Mouse (Mus musculus): ENCODE results near the gene Sec24a. TPM values are rescaled to one million over a fixed set of nuclear protein-coding genes. Genes with fewer than 3 reads are reported as not detected.

Gene Sec24a
- 97.5 to 103 TPM (median 101 TPM) in 4 replicates for total RNA-seq (2023)

DNA sequence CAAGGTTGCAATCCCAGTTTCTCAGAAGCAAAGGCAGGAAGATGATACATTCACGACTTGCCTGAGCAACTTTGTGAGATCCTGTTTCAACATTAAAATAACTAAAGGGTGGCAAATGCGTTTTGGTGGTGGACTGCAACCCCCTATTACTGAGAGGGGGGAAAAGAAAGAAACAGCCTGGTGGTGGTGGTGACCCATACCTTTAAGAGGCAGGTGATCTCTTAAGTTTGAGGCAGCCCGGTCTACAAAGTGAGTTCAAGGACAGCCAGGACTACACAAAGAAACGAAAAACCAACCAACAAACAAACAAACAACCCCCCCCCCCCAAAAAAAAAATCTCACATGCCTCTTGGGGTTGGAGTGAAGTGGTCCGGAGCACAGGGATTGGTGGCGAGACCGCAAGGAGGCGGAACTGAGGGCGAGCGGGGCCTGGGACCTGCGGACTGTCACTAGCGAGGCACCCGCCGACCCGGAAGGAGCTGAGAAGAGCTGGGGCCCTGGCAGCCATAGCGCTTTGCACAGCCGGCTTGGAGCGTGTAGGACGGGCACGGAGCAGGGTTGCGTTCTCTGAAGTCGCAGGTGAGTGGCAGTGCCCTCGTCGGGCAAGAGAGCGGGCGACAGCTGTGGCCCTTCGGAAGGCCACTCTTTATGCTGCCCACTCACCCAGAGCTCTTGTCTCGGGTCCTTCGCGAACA is at the start of gene Sec24a, which contains the start of gene Sar1b:
TSS of gene Sec24a (minus strand) at position 422 of the 695 bp plus-strand sequence.
TSS of gene Sar1b (plus strand) at position 475 of the 695 bp plus-strand sequence.

DNA sequence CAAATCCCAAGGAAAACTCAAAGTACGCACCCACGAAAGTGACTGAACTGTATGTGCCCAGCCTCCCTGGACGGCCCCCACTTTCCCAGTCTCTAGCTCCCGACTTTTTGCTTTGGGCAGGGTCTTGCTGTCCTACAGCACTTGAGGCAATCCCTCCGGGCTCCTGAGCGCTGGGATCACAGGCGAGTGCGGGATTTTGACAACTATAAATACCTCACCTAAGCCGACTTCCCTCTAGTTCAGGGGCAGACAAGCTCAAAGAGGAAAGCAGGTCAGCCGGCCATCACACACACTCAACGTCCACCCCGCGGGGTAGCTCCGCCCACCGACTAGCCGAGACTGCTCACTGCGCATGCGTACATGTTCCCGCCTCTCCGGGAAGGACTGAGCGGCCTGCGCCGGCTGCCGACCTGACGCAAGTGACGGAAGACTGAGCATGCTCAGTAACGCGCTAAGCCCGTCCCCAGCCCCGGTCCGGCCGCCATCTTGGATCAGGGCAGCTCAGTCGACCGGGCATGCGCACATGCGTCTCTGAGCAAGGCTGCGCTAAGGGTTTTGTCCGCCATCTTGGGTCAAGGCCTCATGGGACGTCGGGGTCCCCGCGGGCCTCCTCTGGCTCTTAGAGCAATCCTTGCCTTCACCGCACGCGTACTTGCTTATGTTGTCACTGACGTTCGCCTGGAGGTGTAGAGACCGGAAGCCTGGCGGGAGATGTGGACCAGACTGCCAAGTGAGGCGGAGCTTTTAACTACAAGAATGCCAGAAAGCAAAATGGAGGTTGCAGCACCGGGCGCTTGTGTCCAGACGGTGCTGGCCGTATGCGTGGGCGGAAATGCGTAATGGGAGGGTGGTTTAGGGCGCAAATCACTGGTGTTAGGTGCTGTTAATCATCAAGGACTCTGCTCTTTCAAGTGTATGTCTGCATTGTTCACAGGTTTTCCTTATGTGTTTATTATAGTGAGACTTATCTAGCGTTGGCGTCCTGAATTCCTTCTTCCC is 74.8 kb downstream of the Sec24a start, which contains the start of gene 0610009B22Rik:
TSS of gene 0610009B22Rik (minus strand) at position 545 of the 999 bp plus-strand sequence.

DNA sequence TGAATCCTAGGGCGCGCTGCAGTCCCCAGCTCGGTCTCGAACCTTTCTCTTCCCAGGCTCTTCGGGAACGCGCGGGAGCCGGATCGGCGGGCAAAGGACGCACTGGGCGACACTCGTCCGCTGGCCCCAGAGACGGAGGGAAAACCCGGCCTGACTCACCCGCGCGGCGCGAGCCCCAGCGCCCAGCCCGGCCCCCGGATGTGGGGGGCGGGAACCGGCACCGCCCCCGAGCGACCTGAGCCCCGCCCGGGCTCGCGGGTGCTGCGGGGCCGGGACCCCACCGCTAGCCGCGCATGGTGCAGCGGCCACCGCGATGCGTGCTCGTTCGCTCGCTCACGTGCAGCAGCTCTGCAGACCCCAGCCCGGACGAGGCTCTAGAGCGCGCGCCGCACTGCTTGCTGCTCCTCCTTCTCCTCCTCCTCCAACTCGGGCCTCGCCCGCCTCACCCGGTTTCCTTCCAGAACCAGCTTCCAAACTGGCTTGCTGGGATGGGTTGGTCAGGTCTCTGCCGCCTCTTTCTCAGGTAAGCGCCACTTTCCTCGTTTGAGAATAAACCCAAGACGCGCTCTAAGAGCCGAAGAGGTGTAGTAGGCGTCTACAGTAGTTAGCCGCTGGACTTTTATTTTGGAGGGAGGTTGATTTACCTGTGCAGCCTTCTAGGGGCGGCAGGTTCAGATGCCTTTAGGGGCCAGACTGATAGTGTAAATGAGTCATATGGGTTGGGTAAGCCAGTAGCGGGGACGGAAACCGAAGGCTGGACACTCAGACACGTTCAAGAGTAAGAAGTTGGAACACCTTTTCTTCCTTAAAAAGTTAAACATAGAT is 112.5 kb downstream of the Sec24a start, which contains the start of the genes N4bp3 and D930048N14Rik:
TSS of gene N4bp3 (minus strand) at position 152 of the 825 bp plus-strand sequence.
TSS of gene D930048N14Rik (plus strand) at position 264 of the 825 bp plus-strand sequence.

Other genes starting within 250 kb of the Sec24a start
- gene Phykpl, start 178.9 kb downstream of the Sec24a start, total RNA-seq (2023): 19.8 to 29.6 TPM (median 21.4 TPM) in 4 replicates
- 237 to 253 TPM (median 248 TPM) in 4 replicates for gene Hnrnpab, start 156.8 kb downstream of the Sec24a start, total RNA-seq (2023)
- gene Nhp2, start 143.9 kb downstream of the Sec24a start, total RNA-seq (2023): 47.5 to 57.3 TPM (median 52.7 TPM) in 4 replicates
- 113 to 145 TPM (median 127 TPM) in 4 replicates for gene Rmnd5b, start 127.7 kb downstream of the Sec24a start, total RNA-seq (2023)
- 19.1 to 21.9 TPM (median 21.6 TPM) in 4 replicates for gene N4bp3, start 112.8 kb downstream of the Sec24a start, total RNA-seq (2023)
- 1.6 to 2.2 TPM (median 1.9 TPM) in 4 replicates for gene D930048N14Rik, start 112.7 kb downstream of the Sec24a start, total RNA-seq (2023)
- 5.5 to 9.0 TPM (median 6.6 TPM) in 4 replicates for gene 0610009B22Rik, start 74.8 kb downstream of the Sec24a start, total RNA-seq (2023)
- gene Sar1b, start 53 bp upstream of the Sec24a start, total RNA-seq (2023): 31.6 to 39.8 TPM (median 35.3 TPM) in 4 replicates
- 73.2 to 75.8 TPM (median 73.8 TPM) in 4 replicates for gene Jade2, start 94.0 kb upstream of the Sec24a start, total RNA-seq (2023)
- gene Cdkn2aipnl, start 204.0 kb upstream of the Sec24a start, total RNA-seq (2023): 44.7 to 51.8 TPM (median 48.5 TPM) in 4 replicates
- 188 to 223 TPM (median 208 TPM) in 4 replicates for gene Ube2b, start 237.1 kb upstream of the Sec24a start, total RNA-seq (2023)
- gene Cdkl3, start 240.6 kb upstream of the Sec24a start, total RNA-seq (2023): 5.0 to 8.4 TPM (median 6.0 TPM) in 4 replicates